Mouse (Mus musculus) bone marrow, adult 2 months (tissue): ENCODE measurements around the gene Psmb9. TPM values are rescaled to one million over a fixed set of nuclear protein-coding genes. Genes with fewer than 3 reads are reported as not detected.

ENCODE experiments used
- H3K27ac ChIP-seq: fragments of 200-500 bp; 2 replicates; pipeline ENCODE4 v1.5.1; 2012; ENCODE audit warnings: low read depth, mild to moderate bottlenecking, control low read depth, inconsistent platforms, low read length; ENCODE audit not compliant: control insufficient read depth, poor library complexity, insufficient read depth
- H3K4me1 ChIP-seq: fragments of 200-500 bp; 2 replicates; pipeline ENCODE4 v1.6.1; 2011; ENCODE audit warnings: low read length; ENCODE audit not compliant: control insufficient read depth, insufficient read depth
- H3K4me3 ChIP-seq: fragments of 200-500 bp; replicated peaks from 2 replicates; pipeline ENCODE3; 2011; ENCODE audit warnings: mild to moderate bottlenecking, low read depth, low read length, control low read depth; ENCODE audit not compliant: control insufficient read depth
- CTCF ChIP-seq: fragments of 200-500 bp; IDR thresholded peaks from 2 replicates; pipeline ENCODE4 v1.5.1; 2011; ENCODE audit warnings: low read length, control low read depth; ENCODE audit not compliant: control insufficient read depth, insufficient read depth
- POLR2A ChIP-seq: fragments of 200-500 bp; IDR thresholded peaks from 2 replicates; pipeline ENCODE4 v1.6.1; 2011; ENCODE audit warnings: low read depth, mild to moderate bottlenecking, control low read depth, low read length, borderline replicate concordance; ENCODE audit not compliant: control insufficient read depth
- WGBS: fragments of 180-500 bp; shearing (Covaris S2); methylation state at CpG from one replicate; pipeline ENCODE4 v1.1.7; 2018; 5-methylcytosine and 5-hydroxymethylcytosine counted together
- polyA plus RNA-seq: library from polyadenylated mRNA; stranded (reverse); fragments of >200 nt; gene quantifications from 2 replicates; pipeline ENCODE4 v1.2.4, GENCODE M21; 2011; ENCODE audit warnings: low replicate concordance; ENCODE audit not compliant: missing spikeins, insufficient read depth, insufficient read length

The Psmb9 gene
- polyA plus RNA-seq, 1 experiment = 156 TPM

DNA sequence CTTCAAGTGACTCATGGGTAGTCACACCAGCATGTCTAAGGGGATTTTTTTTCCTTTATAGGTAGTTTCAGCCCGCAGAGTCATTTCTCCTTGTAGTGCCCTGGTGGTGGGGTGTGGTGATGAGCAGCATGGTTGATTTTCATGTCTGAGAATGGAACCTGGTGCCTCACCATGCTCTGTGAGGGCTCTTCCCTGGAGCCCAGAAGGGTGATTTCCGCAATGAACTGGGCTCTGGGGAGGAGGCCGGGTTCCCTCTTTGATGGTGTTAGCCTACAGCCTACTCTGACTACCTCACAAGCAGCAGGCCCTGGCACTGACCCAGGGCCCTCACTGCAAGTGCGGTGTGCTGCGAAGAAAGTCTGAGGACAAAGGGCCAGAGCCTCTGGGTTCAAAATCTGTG, 15.9 kb upstream of the Psmb9 start, which contains the start of gene Tap2:
Gene Tap2 (plus strand): TSS at position 84 of the 400 bp plus-strand sequence.
- 33% methylated on average over 5 of the region's 5 CpGs for WGBS
- TF ChIP-seq POLR2A = no peak
- no peak for TF ChIP-seq CTCF
- H3K4me3 ChIP-seq = peak within 1 kb of the TSS; percentile 91
- H3K27ac ChIP-seq = peak within 1 kb of the TSS; percentile 92
- peaks cover 7% of the 10 kb centered on the region; the same call in 1 of the 2 replicates for H3K4me1 ChIP-seq

DNA sequence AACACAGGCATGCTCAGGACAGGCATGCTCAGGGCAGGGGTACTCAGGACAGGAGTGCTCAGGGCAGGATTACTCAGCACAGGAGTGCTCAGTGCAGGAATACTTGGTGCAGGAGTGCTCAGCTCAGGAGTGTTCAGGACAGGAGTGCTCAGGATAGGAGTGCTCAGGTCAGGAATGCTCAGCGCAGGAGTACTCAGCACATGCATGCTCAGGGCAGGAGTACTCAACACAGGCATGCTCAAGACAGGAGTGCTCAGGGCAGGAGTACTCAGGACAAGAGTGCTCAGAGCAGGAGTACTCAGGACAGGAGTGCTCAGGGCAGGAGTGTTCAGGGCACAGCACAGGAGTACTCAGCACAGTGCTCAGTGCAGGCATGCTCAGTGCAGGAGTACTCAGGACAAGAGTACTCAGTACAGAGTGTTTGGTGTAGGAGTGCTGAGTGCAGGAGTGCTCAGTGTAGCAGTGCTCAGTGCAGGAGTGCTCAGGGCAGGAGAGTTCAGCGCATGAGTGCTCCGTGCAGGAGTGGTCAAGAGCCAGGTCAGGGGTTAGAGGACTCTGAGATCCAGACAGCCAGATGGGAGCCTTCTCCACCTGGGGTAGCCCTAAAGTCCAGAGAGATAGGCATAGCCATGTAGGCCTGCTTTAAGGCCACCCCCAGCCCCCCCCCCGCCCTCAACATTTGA, 15.3 kb upstream of the Psmb9 start:
- WGBS = 81% methylated on average over 4 of the region's 4 CpGs
- Histone ChIP-seq H3K27ac (no peak overlapping the region), H3K4me1 (peaks cover 7% of the 10 kb centered on the region; the same call in 1 of the 2 replicates), H3K4me3 (no peak overlapping the region)
- TF ChIP-seq CTCF (no peak), POLR2A (no peak)

DNA sequence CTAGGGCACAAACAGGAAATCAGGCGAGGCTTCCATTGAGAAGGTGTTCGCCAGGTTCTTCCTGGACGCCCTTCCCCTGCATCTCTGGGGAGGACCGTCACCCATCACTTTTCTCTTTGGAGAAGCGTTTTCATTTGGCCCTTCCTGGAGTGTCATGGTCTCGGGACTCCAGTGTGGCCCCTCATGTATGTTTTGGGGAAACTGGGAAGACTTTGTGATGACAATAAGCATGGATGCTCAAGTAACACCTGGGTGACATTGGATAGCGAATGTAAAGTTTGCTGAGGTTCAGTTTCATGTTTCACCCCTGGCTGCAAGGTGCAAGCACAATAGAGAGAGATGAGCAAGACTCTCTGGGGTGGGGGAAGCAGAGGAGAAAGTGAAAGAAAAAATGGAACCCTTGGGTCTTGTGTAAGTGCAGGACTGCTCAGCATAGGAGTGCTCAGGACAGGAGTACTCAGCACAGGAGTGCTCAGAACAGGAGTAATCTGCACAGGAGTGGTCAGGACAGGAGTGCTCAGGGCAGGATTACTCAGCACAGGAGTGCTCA, 14.0 kb upstream of the Psmb9 start:
- TF ChIP-seq POLR2A (no peak), CTCF (no peak)
- 67% methylated on average over 7 of the region's 7 CpGs for WGBS
- Histone ChIP-seq H3K4me1 (peaks cover 5% of the 10 kb centered on the region; the same call in 1 of the 2 replicates), H3K27ac (no peak overlapping the region), H3K4me3 (no peak overlapping the region)

DNA sequence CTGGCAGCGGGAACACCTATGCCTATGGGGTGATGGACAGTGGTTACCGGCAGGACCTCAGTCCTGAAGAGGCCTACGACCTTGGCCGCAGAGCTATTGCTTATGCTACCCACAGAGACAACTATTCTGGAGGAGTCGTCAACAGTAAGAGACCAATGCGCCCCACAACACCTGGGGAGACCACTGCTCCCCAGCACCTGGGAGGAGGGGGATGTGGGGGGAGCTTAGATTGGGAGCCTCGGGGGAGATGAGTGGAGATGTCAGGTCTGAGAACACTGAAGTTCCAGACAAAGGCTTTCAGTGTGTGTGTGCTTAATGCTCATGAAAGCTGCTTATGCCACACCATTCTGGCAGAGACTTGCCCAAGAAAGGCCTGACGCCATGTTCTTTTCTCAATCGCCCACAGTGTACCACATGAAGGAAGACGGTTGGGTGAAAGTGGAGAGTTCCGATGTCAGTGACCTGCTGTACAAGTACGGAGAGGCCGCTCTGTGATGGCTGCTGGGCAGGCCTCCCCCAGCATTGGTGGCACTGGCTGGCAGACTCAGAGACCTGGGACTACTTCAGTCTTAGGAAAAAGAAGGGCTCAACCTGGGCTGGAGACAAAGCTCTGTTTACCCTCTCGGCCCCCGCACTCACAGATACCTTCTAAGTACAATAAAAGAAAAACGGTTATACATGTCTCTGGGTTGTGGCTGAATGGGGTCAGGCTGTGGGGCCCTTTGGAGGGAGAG, 13.4 kb upstream of the Psmb9 start:
- TF ChIP-seq CTCF (no peak), POLR2A (no peak)
- Histone ChIP-seq H3K27ac (no peak overlapping the region), H3K4me3 (no peak overlapping the region), H3K4me1 (peaks cover 5% of the 10 kb centered on the region; the same call in 1 of the 2 replicates)
- WGBS = 75% methylated on average over 16 of the region's 16 CpGs

DNA sequence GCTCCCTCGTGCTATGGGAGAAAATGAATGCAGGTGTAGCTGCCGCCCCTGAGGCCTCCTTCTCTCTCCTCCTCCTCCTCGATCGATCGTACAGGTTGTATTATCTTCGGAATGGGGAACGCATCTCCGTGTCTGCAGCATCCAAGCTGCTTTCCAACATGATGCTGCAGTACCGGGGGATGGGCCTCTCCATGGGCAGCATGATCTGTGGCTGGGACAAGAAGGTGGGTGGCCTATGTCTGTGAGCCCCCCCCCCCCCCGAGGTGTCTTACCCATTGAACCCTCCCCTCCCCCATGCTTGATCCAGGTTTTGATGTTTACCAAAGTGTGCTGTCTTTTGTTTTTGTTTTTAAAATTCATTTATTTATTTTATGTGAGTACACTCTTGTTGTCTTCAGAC, 12.5 kb upstream of the Psmb9 start:
- Histone ChIP-seq H3K4me1 (peaks cover 5% of the 10 kb centered on the region; the same call in 1 of the 2 replicates), H3K27ac (no peak overlapping the region), H3K4me3 (no peak overlapping the region)
- 79% methylated on average over 10 of the region's 10 CpGs for WGBS
- TF ChIP-seq CTCF (no peak), POLR2A (no peak)

DNA sequence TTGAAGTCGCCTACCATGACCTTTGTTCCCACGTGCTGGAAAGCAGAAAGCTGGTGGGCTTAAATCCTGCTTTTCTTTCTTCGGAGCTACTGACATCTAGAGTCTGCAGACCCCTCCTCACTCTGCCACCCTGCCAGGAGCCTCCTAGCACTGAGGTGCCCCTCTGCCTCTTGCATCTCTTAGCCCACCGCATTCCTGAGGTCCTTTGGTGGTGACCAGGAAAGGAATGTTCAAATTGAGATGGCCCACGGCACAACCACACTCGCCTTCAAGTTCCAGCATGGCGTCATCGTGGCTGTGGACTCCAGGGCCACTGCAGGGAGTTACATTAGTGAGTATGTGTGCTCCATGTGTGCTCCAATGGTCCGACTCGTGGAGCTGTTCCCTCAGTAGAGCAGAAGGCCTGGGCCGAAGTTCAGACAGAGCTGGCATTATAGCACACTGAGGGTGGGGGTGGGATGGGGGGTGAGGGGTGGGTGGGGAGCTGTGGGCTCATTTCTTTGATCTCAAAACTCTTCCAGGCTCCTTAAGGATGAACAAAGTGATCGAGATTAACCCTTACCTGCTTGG, 11.6 kb upstream of the Psmb9 start:
- Histone ChIP-seq H3K4me3 (peak overlapping the region; percentile 81), H3K4me1 (peaks cover 5% of the 10 kb centered on the region; the same call in 1 of the 2 replicates), H3K27ac (no peak overlapping the region)
- 20% methylated on average over 12 of the region's 12 CpGs for WGBS
- no peak for TF ChIP-seq POLR2A
- no peak for TF ChIP-seq CTCF

DNA sequence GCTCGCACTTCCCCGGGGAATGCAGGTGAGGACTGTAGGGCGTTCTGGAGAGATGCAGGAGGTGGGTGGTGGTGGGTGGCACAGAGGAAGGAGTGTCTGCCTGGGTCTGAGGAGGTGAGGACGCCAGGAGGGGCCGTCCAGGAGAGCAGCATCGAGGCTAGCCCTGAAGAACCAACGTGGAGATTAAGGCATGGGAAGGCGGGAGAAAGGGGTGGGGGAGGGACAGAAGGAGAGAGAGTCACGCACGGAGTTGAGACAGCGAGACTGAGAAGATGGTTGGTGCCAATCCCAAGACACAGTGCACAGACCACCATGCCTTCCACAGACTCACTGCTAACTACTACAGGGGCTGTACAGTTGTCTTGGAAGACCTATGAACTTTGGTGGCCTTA, 11.0 kb upstream of the Psmb9 start:
- Histone ChIP-seq H3K4me3 (peak overlapping the region; percentile 81), H3K4me1 (peaks cover 2% of the 10 kb centered on the region; the same call in 1 of the 2 replicates), H3K27ac (peak overlapping the region; percentile 84)
- under 1% methylated on average over 11 of the region's 11 CpGs for WGBS
- no peak for TF ChIP-seq POLR2A
- no peak for TF ChIP-seq CTCF
